Mouse (Mus musculus) testis, adult 2 months (tissue): ENCODE data around the gene Plppr2. TPM values are rescaled to one million over a fixed set of nuclear protein-coding genes. Genes with fewer than 3 reads are reported as not detected.

Experiments used
- H3K27ac ChIP-seq: fragments of 200-500 bp; 2 replicates; pipeline ENCODE4 v1.5.1; 2012; ENCODE audit warnings: low read depth, low read length; ENCODE audit not compliant: control insufficient read depth, insufficient read depth
- H3K27me3 ChIP-seq: fragments of 200-500 bp; 2 replicates; pipeline ENCODE4 v1.6.1; 2012; ENCODE audit warnings: mild to moderate bottlenecking, low read length, moderate library complexity; ENCODE audit not compliant: control insufficient read depth, insufficient read depth
- H3K36me3 ChIP-seq: fragments of 200-500 bp; 2 replicates; pipeline ENCODE4 v1.6.1; 2012; ENCODE audit warnings: mild to moderate bottlenecking, low read length; ENCODE audit not compliant: control insufficient read depth, insufficient read depth
- H3K4me1 ChIP-seq: fragments of 200-500 bp; 2 replicates; pipeline ENCODE4 v1.6.1; 2012; ENCODE audit warnings: low read length; ENCODE audit not compliant: control insufficient read depth, insufficient read depth
- H3K4me3 ChIP-seq: fragments of 200-500 bp; 2 replicates; pipeline ENCODE4 v1.5.1; 2012; ENCODE audit warnings: low read depth, mild to moderate bottlenecking, low read length, moderate library complexity, mixed read lengths; ENCODE audit not compliant: control insufficient read depth
- CTCF ChIP-seq: fragments of 200-500 bp; IDR thresholded peaks from 2 replicates; pipeline ENCODE4 v1.5.1; 2012; ENCODE audit warnings: low read depth, mild to moderate bottlenecking, inconsistent platforms, low read length, moderate library complexity; ENCODE audit not compliant: control insufficient read depth, insufficient read depth, insufficient replicate concordance
- POLR2A ChIP-seq: fragments of 200-500 bp; IDR thresholded peaks from 2 replicates; pipeline ENCODE4 v1.6.1; 2012; ENCODE audit warnings: low read depth, mild to moderate bottlenecking, inconsistent platforms, low read length, moderate library complexity; ENCODE audit not compliant: control insufficient read depth
- polyA plus RNA-seq: library from polyadenylated mRNA; depleted of rRNA; stranded (reverse); fragments of >200 nt; gene quantifications from 2 replicates; pipeline ENCODE4 v1.2.3, GENCODE M21; 2012; rRNA removed

Gene Plppr2
- polyA plus RNA-seq, 1 experiment = 33.3 TPM

- peaks cover 5% of the 10 kb centered on the region; the same call in 1 of the 2 replicates for H3K27me3 ChIP-seq
Measured at GRCm38 (mm10) chr9:21983911-21984310, 47.1 kb downstream of the Plppr2 start.

GRCm38 (mm10) chr9:21987592-21988342 lies 50.9 kb downstream of the Plppr2 start:
- Histone ChIP-seq H3K4me3 (no peak overlapping the region), H3K27me3 (peaks cover 5% of the 10 kb centered on the region; the same call in 1 of the 2 replicates), H3K36me3 (peaks cover 2% of the 10 kb centered on the region), H3K4me1 (peaks cover 26% of the 10 kb centered on the region), H3K27ac (no peak overlapping the region)
- TF ChIP-seq POLR2A (no peak), CTCF (no peak)

More at GRCm38 (mm10) chr9:21983911-21984310, 47.1 kb downstream of the Plppr2 start:
- H3K27ac ChIP-seq = no peak overlapping the region
- H3K4me1 ChIP-seq = peaks cover 17% of the 10 kb centered on the region
- H3K4me3 ChIP-seq = no peak overlapping the region
- TF ChIP-seq POLR2A (no peak), CTCF (no peak)
- no peaks in the 10 kb centered on the region for H3K36me3 ChIP-seq

GRCm38 (mm10) chr9:21988421-21989101 lies 51.7 kb downstream of the Plppr2 start:
- Histone ChIP-seq H3K4me1 (peaks cover 26% of the 10 kb centered on the region), H3K27me3 (peaks cover 5% of the 10 kb centered on the region; the same call in 1 of the 2 replicates), H3K4me3 (peak overlapping the region; percentile 8), H3K27ac (no peak overlapping the region), H3K36me3 (peaks cover 2% of the 10 kb centered on the region)
- TF ChIP-seq CTCF (no peak), POLR2A (no peak)

- Histone ChIP-seq H3K4me1 (peaks cover 26% of the 10 kb centered on the region), H3K4me3 (peak within 1 kb of the TSS; percentile 47), H3K27me3 (peaks cover 5% of the 10 kb centered on the region; the same call in 1 of the 2 replicates), H3K27ac (no peak within 1 kb of the TSS), H3K36me3 (peaks cover 2% of the 10 kb centered on the region)
- TF ChIP-seq CTCF = no peak
- TF ChIP-seq POLR2A = no peak
Measured at GRCm38 (mm10) chr9:21989230-21990110, 52.6 kb downstream of the Plppr2 start, which contains the start of gene Rgl3. TSS of gene Rgl3 (minus strand) at chr9:21989446.

- Histone ChIP-seq H3K27ac (no peak overlapping the region), H3K36me3 (peaks cover 2% of the 10 kb centered on the region), H3K4me1 (peaks cover 26% of the 10 kb centered on the region), H3K4me3 (no peak overlapping the region; the same call in 1 of the 2 replicates), H3K27me3 (peaks cover 5% of the 10 kb centered on the region; the same call in 1 of the 2 replicates)
- TF ChIP-seq POLR2A (no peak), CTCF (no peak)
Measured at GRCm38 (mm10) chr9:21992227-21992626, 55.4 kb downstream of the Plppr2 start.

- Histone ChIP-seq H3K27me3 (no peaks in the 10 kb centered on the region), H3K36me3 (peaks cover 2% of the 10 kb centered on the region), H3K4me1 (peaks cover 4% of the 10 kb centered on the region), H3K4me3 (no peak overlapping the region), H3K27ac (no peak overlapping the region)
- TF ChIP-seq CTCF = no peak
Measured at GRCm38 (mm10) chr9:21996178-21996867, 59.5 kb downstream of the Plppr2 start.

Other genes with a start within 250 kb of the Plppr2 start
- gene Ldlr, start 213.6 kb upstream of the Plppr2 start, polyA plus RNA-seq = 2.9 TPM in 2 replicates
- gene Spc24, start 176.7 kb upstream of the Plppr2 start, polyA plus RNA-seq = 16.5 and 17.1 TPM in 2 replicates
- 6.7 and 6.9 TPM in 2 replicates for gene Kank2, start 138.3 kb upstream of the Plppr2 start, polyA plus RNA-seq
- gene Angptl8, start 101.5 kb upstream of the Plppr2 start, polyA plus RNA-seq = not detected in 2 replicates
- gene Dock6, start 84.4 kb upstream of the Plppr2 start, polyA plus RNA-seq = 41.5 and 46.0 TPM in 2 replicates
- 21.2 and 22.7 TPM in 2 replicates for gene Rab3d, start 18.8 kb upstream of the Plppr2 start, polyA plus RNA-seq
- gene Ccdc159, start 9.6 kb upstream of the Plppr2 start, polyA plus RNA-seq = 72.0 and 74.9 TPM in 2 replicates
- gene Tmem205, start 9.5 kb upstream of the Plppr2 start, polyA plus RNA-seq = 296 and 312 TPM in 2 replicates
- gene Swsap1, start 18.7 kb downstream of the Plppr2 start, polyA plus RNA-seq = 4.7 and 5.1 TPM in 2 replicates
- 1.5 and 1.9 TPM in 2 replicates for gene Epor, start 26.5 kb downstream of the Plppr2 start, polyA plus RNA-seq
- gene Rgl3, start 52.4 kb downstream of the Plppr2 start, polyA plus RNA-seq = 3.9 and 5.2 TPM in 2 replicates
- 38.5 and 46.0 TPM in 2 replicates for gene Ccdc151, start 65.6 kb downstream of the Plppr2 start, polyA plus RNA-seq
- gene Prkcsh, start 65.8 kb downstream of the Plppr2 start, polyA plus RNA-seq = 41.2 and 43.3 TPM in 2 replicates
- 1.8 and 1.9 TPM in 2 replicates for gene Elavl3, start 115.0 kb downstream of the Plppr2 start, polyA plus RNA-seq
- gene Gm49318, start 134.2 kb downstream of the Plppr2 start, polyA plus RNA-seq = not detected in 2 replicates
- gene Zfp653, start 134.3 kb downstream of the Plppr2 start, polyA plus RNA-seq = 43.1 and 44.9 TPM in 2 replicates
- gene Ecsit, start 148.4 kb downstream of the Plppr2 start, polyA plus RNA-seq = 71.6 and 72.6 TPM in 2 replicates
- 5.8 and 22.3 TPM in 2 replicates for gene Cnn1, start 162.2 kb downstream of the Plppr2 start, polyA plus RNA-seq
- gene Elof1, start 180.1 kb downstream of the Plppr2 start, polyA plus RNA-seq = 1,299 and 1,403 TPM in 2 replicates
- 8.2 and 10.7 TPM in 2 replicates for gene Acp5, start 198.7 kb downstream of the Plppr2 start, polyA plus RNA-seq
- gene Pigyl, start 219.8 kb downstream of the Plppr2 start, polyA plus RNA-seq = 64.8 and 73.5 TPM in 2 replicates